Mouse (Mus musculus) v-Abl transformed pro-B cells (cell line): ENCODE data around the gene Mcf2l.

Source experiments
- in situ Hi-C, 2 experiments: fragments of 400-800 bp; cut with MboI; formaldehyde crosslinking; loops; one replicate each; pipeline ENCODE4 v1.15.1; 2025; ENCODE audit not compliant: unreplicated experiment in 2 of 2

Gene Mcf2l

DNA sequence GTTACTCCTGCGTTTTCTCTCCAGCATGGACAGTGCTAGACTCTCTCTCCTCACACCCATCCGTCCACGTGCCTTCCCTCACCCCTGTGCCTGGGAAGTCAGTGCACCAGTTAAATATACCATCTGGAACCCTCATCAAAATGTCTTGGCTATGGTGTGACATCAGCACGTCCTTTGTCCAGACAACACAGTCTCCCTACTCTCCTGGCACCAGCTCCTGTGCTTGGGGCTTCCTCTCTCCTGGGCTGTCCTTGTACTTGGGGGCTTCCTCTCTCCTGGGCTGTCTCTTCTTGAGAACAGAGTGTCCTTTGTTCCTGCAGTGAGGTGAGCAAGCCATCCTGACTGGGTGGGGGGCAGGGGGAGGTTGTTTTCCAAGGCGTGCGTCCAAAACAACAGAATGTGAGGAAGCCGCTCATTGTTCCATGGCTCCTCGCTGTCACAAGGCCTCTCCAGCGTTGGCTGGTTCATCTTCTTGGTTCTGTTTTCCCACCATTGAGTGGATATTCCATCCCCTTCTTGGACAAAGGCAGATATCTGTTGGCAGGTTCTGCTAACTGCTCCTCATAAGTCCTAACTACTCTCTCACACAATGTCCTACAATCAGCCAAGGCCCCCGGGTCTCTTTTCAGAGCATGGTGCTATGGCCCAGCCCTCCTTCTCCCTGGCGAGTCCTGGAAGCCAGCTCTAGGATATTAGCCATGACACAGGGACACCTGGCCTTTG, 32.2 kb downstream of the Mcf2l start:
- in situ Hi-C loops = no loop called here

GRCm38 (mm10) chr8:12906597-12906996, 33.0 kb downstream of the Mcf2l start:
- in situ Hi-C loops = no loop called here

DNA sequence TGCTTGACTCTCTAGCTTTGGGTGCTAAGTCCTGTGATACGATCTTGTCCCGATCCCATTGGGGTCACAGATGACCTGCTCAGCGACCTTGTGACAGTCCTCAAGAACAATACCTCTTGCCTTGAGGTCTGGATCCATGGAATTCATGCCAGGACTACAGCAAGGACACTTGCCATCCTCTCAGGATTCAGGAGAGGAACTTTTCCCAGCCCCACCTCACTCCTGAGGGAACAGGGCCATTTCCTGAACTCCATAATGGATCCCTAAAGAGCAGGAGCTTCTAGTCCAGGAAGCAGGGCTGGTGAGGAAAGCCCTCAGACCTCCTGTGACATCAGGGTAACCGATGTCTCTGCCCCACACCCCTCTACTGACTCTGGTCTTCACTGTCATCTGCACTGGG, 34.1 kb downstream of the Mcf2l start:
- in situ Hi-C loops = no loop called here

GRCm38 (mm10) chr8:12912011-12912410, 38.4 kb downstream of the Mcf2l start:
- in situ Hi-C loops = no loop called here

DNA sequence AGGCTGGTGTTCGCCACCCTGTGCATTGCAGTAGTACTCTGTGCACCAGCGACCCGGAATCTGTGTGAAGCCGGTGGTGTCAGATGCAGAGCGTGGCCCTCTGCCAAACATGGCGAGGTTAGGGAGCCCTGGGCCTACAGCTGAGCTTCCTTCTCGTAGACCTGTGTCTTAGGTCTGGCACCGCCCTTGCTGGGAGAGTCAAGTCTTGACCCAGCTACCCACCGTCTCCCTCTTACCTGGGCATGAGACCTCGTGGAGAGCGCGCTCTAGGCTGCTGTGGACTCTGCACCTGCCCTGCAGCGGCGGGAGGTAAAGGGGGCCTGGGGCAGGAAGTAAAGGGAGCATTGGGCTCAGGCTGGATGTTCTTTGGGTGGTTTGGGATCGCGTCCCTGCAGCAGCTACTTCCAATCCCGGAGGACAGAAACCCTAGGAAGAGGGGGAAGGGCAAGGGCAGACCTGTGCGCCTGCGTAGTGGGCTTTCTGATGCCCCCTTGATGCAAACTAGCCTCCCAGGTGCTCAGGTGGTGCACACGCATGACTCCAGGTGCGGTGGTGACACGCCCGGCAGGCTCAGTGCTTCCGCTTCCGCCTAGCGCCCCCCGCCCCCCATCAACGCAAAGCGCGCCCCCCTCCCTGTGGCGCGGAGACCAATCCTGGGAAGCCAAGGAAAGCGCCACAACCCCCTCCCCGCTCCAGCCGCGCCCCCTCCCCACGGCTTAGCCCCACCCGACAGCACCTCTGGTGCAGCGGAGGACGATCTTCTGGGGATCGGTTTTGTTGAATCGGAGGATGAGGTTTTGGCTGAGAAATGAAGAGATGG, 41.8 kb downstream of the Mcf2l start:
- in situ Hi-C loops = no loop called here

- in situ Hi-C loops = no loop called here
These were observed 42.7 kb downstream of the Mcf2l start for GRCm38 (mm10) chr8:12916156-12916900.

GRCm38 (mm10) chr8:12917029-12917428, 43.4 kb downstream of the Mcf2l start:
- in situ Hi-C loops = no loop called here

- in situ Hi-C loops = no loop called here
These were observed 44.2 kb downstream of the Mcf2l start for GRCm38 (mm10) chr8:12917831-12918230.

- in situ Hi-C loops = no loop called here
These were observed 47.0 kb downstream of the Mcf2l start for GRCm38 (mm10) chr8:12920599-12920998.

GRCm38 (mm10) chr8:12925051-12925450, 51.4 kb downstream of the Mcf2l start:
- in situ Hi-C loops = no loop called here

- in situ Hi-C loops = no loop called here
These were observed 52.4 kb downstream of the Mcf2l start for GRCm38 (mm10) chr8:12925941-12926381.

- in situ Hi-C loops = no loop called here
These were observed 53.8 kb downstream of the Mcf2l start for GRCm38 (mm10) chr8:12927204-12927983.

DNA sequence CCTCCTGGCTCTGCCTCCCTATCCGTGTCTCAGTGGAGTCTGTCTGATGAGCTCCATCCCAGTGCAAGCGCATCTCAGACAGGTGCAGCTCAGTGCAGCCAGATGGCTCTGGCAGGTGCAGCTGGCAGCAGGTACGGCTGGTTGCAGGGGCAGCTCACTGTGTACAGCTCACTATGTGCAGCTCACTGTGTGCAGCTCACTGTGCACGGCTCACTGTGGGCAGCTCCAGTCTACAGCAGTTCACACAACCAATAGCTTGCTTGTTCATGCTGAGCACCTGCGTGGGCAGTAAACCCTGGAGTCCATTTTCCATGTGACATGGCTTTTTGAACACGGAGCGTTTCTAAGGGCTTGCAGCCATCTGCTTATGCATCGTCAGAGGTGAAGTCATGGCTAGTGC, 54.4 kb downstream of the Mcf2l start:
- in situ Hi-C loops = no loop called here

GRCm38 (mm10) chr8:12928931-12929330, 55.3 kb downstream of the Mcf2l start:
- in situ Hi-C loops = no loop called here

DNA sequence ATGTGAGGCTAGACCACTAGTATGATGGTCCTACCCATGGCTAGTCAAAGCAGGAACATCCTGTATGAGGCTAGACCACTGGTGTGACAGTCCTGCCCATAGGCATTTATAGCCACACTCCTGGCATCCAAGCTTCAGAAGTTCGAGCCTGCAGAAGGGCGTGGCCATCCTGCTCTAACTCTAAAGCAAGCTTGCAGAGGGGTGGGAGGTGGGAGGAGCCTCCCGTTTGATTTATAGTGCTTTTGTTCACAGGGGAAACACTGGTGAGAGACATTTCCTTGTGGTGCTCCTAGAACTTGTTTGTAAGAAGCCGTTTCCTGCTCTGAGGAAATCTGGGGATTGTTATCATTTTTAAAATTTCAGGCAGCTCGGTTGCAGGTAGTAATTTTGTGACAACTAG, 56.7 kb downstream of the Mcf2l start:
- in situ Hi-C loops = no loop called here

- in situ Hi-C loops = no loop called here
These were observed 57.8 kb downstream of the Mcf2l start for GRCm38 (mm10) chr8:12931426-12931825.

- in situ Hi-C loops = no loop called here
These were observed 58.9 kb downstream of the Mcf2l start for GRCm38 (mm10) chr8:12932520-12932919.

GRCm38 (mm10) chr8:12933765-12934164, 60.2 kb downstream of the Mcf2l start:
- in situ Hi-C loops = no loop called here

GRCm38 (mm10) chr8:12934453-12935043, 60.9 kb downstream of the Mcf2l start:
- in situ Hi-C loops = no loop called here

GRCm38 (mm10) chr8:12940549-12940948, 66.9 kb downstream of the Mcf2l start:
- in situ Hi-C loops = no loop called here
